Mouse (Mus musculus): ENCODE data around the gene Tmeff1. TPM values are rescaled to one million over a fixed set of nuclear protein-coding genes. Genes with fewer than 3 reads are reported as not detected.

Gene Tmeff1
- polyA plus RNA-seq (2015; fragmentation: Nextera tagmentation; extraction: Ambion mirVana): 8.4 and 23.5 TPM in 2 replicates

- H3K36me3 ChIP-seq (ENCODE audit: control insufficient read depth, insufficient read depth): peaks cover 3% of the 10 kb centered on the region
- peak within 1 kb of the TSS; percentile 71 for H3K4me3 ChIP-seq (ENCODE audit: low read length)
- peaks cover 4% of the 10 kb centered on the region for H3K9me3 ChIP-seq (replicated peaks; ENCODE audit: control insufficient read depth, low read length)
- ATAC-seq (replicated peaks; ENCODE audit: extremely low read depth, insufficient read depth, low FRiP score): peak; percentile 83
- peak within 1 kb of the TSS; percentile 81 for H3K4me2 ChIP-seq (ENCODE audit: low read depth, low read length)
- 1% methylated on average over 49 of the region's 64 CpGs for WGBS
- no peaks in the 10 kb centered on the region for H3K27me3 ChIP-seq (ENCODE audit: control insufficient read depth, insufficient read depth, low read length)
- H3K9ac ChIP-seq (ENCODE audit: low read length): peak within 1 kb of the TSS; percentile 88
- H3K27ac ChIP-seq (ENCODE audit: low read length): peak within 1 kb of the TSS; percentile 86
- H3K4me1 ChIP-seq (ENCODE audit: control insufficient read depth, insufficient read depth, low read length): peaks cover 16% of the 10 kb centered on the region
Observed at GRCm38 (mm10) chr4:48584421-48585240, at the start of gene Tmeff1. TSS of gene Tmeff1 (plus strand) at chr4:48585174.

DNA sequence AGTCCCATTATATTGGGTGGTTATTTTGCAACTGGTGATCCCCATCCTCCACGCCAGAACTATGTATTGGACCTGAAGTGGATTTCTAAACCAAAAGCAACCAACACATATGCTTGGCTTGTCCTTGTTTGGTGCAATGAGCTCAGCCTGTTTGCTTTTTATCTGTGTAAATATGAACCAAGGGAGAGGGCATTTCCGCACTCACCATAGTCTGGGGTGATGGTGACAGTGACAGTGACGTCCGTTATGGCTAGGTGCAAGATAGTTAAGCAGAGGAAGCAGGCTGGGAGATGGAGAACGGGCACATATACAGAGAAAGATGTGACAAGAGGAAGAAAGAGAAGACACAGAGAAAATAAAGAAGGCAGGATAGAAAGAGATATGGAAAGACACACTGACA lies 48.7 kb upstream of the Tmeff1 start:
- H3K4me1 ChIP-seq (ENCODE audit: control insufficient read depth, insufficient read depth, low read length): no peaks in the 10 kb centered on the region; the same call in 1 of the 2 replicates
- H3K9me3 ChIP-seq (replicated peaks; ENCODE audit: control insufficient read depth, low read length): no peaks in the 10 kb centered on the region
- no peak for ATAC-seq (replicated peaks; ENCODE audit: extremely low read depth, insufficient read depth, low FRiP score)
- 73% methylated on average over 5 of the region's 5 CpGs for WGBS
- no peaks in the 10 kb centered on the region for H3K36me3 ChIP-seq (ENCODE audit: control insufficient read depth, insufficient read depth)
- no peak overlapping the region for H3K4me3 ChIP-seq (ENCODE audit: low read length)
- no peaks in the 10 kb centered on the region for H3K27me3 ChIP-seq (ENCODE audit: control insufficient read depth, insufficient read depth, low read length)
- no peak overlapping the region for H3K27ac ChIP-seq (ENCODE audit: low read length)
- no peak overlapping the region for H3K4me2 ChIP-seq (ENCODE audit: low read depth, low read length)
- H3K9ac ChIP-seq (ENCODE audit: low read length): no peak overlapping the region

DNA sequence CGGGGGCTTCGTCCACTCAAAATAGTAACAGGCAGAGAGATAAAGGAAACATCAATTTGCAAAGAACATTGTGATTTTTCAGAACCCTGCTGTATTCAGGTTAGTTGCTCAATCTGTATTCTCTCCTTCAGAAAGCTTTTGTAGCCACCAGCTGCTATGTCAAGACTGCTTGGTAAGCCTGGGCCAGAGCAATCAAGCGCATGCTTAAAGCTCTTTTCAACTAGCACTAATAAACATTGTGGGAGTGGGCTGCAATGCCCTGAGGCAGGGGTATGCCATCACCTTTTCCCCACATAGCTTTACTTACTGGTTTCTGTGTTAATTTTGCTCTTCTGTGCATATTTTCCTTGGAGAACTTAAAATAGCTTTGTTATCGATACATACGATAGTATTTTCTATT lies 48.0 kb upstream of the Tmeff1 start:
- no peak for ATAC-seq (replicated peaks; ENCODE audit: extremely low read depth, insufficient read depth, low FRiP score)
- Histone ChIP-seq H3K4me2 (ENCODE audit: low read depth, low read length) (no peak overlapping the region), H3K27ac (ENCODE audit: low read length) (no peak overlapping the region), H3K9me3 (replicated peaks; ENCODE audit: control insufficient read depth, low read length) (no peaks in the 10 kb centered on the region), H3K4me3 (ENCODE audit: low read length) (no peak overlapping the region), H3K36me3 (ENCODE audit: control insufficient read depth, insufficient read depth) (no peaks in the 10 kb centered on the region), H3K4me1 (ENCODE audit: control insufficient read depth, insufficient read depth, low read length) (peaks cover 7% of the 10 kb centered on the region), H3K9ac (ENCODE audit: low read length) (no peak overlapping the region), H3K27me3 (ENCODE audit: control insufficient read depth, insufficient read depth, low read length) (no peaks in the 10 kb centered on the region)
- WGBS: 81% methylated on average over 5 of the region's 5 CpGs

- 86% methylated on average over 2 of the region's 2 CpGs for WGBS
- H3K4me2 ChIP-seq (ENCODE audit: low read depth, low read length): no peak overlapping the region
Observed at GRCm38 (mm10) chr4:48538581-48538980, 46.4 kb upstream of the Tmeff1 start.

GRCm38 (mm10) chr4:48539841-48540575 lies 45.0 kb upstream of the Tmeff1 start, which contains the start of gene Msantd3:
TSS of gene Msantd3 (plus strand) at chr4:48539935.
- WGBS: 0% methylated on average over 52 of the region's 86 CpGs
- peaks cover 33% of the 10 kb centered on the region for H3K4me1 ChIP-seq (ENCODE audit: control insufficient read depth, insufficient read depth, low read length)
- peak within 1 kb of the TSS; percentile 81 for H3K4me2 ChIP-seq (ENCODE audit: low read depth, low read length)
- H3K9ac ChIP-seq (ENCODE audit: low read length): peak within 1 kb of the TSS; percentile 84
- peak; percentile 79 for ATAC-seq (replicated peaks; ENCODE audit: extremely low read depth, insufficient read depth, low FRiP score)
- H3K27ac ChIP-seq (ENCODE audit: low read length): peak within 1 kb of the TSS; percentile 86
- no peaks in the 10 kb centered on the region for H3K36me3 ChIP-seq (ENCODE audit: control insufficient read depth, insufficient read depth)
- H3K27me3 ChIP-seq (ENCODE audit: control insufficient read depth, insufficient read depth, low read length): no peaks in the 10 kb centered on the region
- H3K4me3 ChIP-seq (ENCODE audit: low read length): peak within 1 kb of the TSS; percentile 82
- no peaks in the 10 kb centered on the region for H3K9me3 ChIP-seq (replicated peaks; ENCODE audit: control insufficient read depth, low read length)

More at GRCm38 (mm10) chr4:48538581-48538980, 46.4 kb upstream of the Tmeff1 start:
- no peak overlapping the region for H3K4me3 ChIP-seq (ENCODE audit: low read length)
- no peak overlapping the region for H3K27ac ChIP-seq (ENCODE audit: low read length)
- H3K27me3 ChIP-seq (ENCODE audit: control insufficient read depth, insufficient read depth, low read length): no peaks in the 10 kb centered on the region
- peaks cover 22% of the 10 kb centered on the region for H3K4me1 ChIP-seq (ENCODE audit: control insufficient read depth, insufficient read depth, low read length)
- ATAC-seq (replicated peaks; ENCODE audit: extremely low read depth, insufficient read depth, low FRiP score): no peak
- H3K36me3 ChIP-seq (ENCODE audit: control insufficient read depth, insufficient read depth): no peaks in the 10 kb centered on the region
- no peaks in the 10 kb centered on the region for H3K9me3 ChIP-seq (replicated peaks; ENCODE audit: control insufficient read depth, low read length)
- H3K9ac ChIP-seq (ENCODE audit: low read length): no peak overlapping the region

DNA sequence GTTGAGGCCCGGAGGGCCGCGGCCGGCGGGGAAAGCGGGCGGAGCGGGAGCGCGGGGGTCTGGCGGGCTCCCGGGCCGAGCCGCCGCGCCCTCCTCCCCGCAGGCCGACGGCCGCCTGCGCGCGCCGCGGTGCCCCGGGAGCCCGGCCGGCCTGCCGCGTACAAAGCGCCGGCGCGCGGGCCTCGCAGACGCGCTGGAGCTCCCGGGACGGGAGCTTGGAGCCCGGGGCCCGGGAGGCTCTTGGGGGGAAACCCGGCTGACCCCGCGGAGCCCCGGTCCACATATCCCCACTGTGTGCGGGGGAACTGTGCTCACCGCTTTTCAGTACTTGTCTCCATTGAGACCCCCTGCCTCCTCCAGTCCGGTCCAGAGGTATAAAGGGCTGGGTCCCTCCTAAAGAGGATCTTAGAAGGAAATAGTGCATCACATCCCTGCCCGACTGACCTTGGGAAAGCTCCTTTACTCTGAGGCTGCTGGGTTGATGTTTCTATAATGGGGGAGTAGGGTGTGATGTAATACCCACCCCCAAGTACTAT lies 44.3 kb upstream of the Tmeff1 start:
- H3K4me3 ChIP-seq (ENCODE audit: low read length): peak overlapping the region; percentile 82
- no peaks in the 10 kb centered on the region for H3K36me3 ChIP-seq (ENCODE audit: control insufficient read depth, insufficient read depth)
- H3K27ac ChIP-seq (ENCODE audit: low read length): peak overlapping the region; percentile 86
- under 1% methylated on average over 16 of the region's 50 CpGs for WGBS
- H3K27me3 ChIP-seq (ENCODE audit: control insufficient read depth, insufficient read depth, low read length): no peaks in the 10 kb centered on the region
- peak overlapping the region; percentile 84 for H3K9ac ChIP-seq (ENCODE audit: low read length)
- peak; percentile 64 for ATAC-seq (replicated peaks; ENCODE audit: extremely low read depth, insufficient read depth, low FRiP score)
- H3K4me1 ChIP-seq (ENCODE audit: control insufficient read depth, insufficient read depth, low read length): peaks cover 40% of the 10 kb centered on the region
- H3K9me3 ChIP-seq (replicated peaks; ENCODE audit: control insufficient read depth, low read length): no peaks in the 10 kb centered on the region
- H3K4me2 ChIP-seq (ENCODE audit: low read depth, low read length): peak overlapping the region; percentile 81

DNA sequence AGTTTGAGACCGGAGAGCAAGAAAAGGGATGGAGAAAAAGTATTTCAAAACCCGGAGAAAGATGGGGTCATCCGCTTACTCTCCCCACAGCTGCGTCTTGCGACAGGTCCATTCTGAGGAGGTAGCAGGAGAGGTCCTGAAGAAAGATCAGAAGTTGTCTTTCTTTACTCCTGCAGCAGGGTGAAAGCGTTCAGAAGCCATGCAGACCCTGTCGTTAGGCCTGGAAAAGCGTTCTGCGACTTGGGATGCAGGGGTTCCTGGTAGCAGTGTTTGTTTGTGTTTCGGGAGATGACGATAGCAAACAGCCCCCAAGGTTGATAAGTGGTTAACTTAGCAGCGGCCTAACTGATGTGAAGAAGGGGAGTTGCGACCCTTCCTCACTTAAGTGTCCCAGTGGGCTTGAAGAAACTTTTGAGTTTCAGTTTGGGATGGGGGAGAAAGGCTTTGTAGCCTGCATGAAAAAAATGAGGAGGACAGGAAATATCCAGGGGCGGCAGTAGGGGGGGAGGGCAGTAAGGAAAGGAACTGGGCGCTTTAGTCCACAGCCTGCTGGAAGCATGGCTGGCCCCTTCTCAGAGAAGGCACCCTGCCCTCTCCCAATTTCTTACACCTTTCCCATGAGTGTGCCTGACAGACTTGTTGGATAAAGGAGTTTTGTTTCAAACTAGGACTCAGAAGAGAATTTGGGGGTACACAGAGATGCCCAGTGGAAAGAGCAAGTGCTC lies 43.3 kb upstream of the Tmeff1 start:
- 13% methylated on average over 15 of the region's 15 CpGs for WGBS
- Histone ChIP-seq H3K9ac (ENCODE audit: low read length) (peak overlapping the region; percentile 84), H3K4me3 (ENCODE audit: low read length) (peak overlapping the region; percentile 82), H3K27ac (ENCODE audit: low read length) (peak overlapping the region; percentile 86), H3K27me3 (ENCODE audit: control insufficient read depth, insufficient read depth, low read length) (no peaks in the 10 kb centered on the region), H3K36me3 (ENCODE audit: control insufficient read depth, insufficient read depth) (no peaks in the 10 kb centered on the region), H3K4me2 (ENCODE audit: low read depth, low read length) (peak overlapping the region; percentile 81), H3K9me3 (replicated peaks; ENCODE audit: control insufficient read depth, low read length) (no peaks in the 10 kb centered on the region), H3K4me1 (ENCODE audit: control insufficient read depth, insufficient read depth, low read length) (peaks cover 49% of the 10 kb centered on the region)
- ATAC-seq (replicated peaks; ENCODE audit: extremely low read depth, insufficient read depth, low FRiP score): no peak

GRCm38 (mm10) chr4:48542351-48542750 lies 42.6 kb upstream of the Tmeff1 start:
- Histone ChIP-seq H3K4me1 (ENCODE audit: control insufficient read depth, insufficient read depth, low read length) (peaks cover 52% of the 10 kb centered on the region), H3K4me3 (ENCODE audit: low read length) (peak overlapping the region; percentile 82), H3K27me3 (ENCODE audit: control insufficient read depth, insufficient read depth, low read length) (no peaks in the 10 kb centered on the region), H3K4me2 (ENCODE audit: low read depth, low read length) (peak overlapping the region; percentile 81), H3K9ac (ENCODE audit: low read length) (no peak overlapping the region), H3K36me3 (ENCODE audit: control insufficient read depth, insufficient read depth) (no peaks in the 10 kb centered on the region), H3K9me3 (replicated peaks; ENCODE audit: control insufficient read depth, low read length) (no peaks in the 10 kb centered on the region), H3K27ac (ENCODE audit: low read length) (no peak overlapping the region; the same call in 1 of the 2 replicates)
- no peak for ATAC-seq (replicated peaks; ENCODE audit: extremely low read depth, insufficient read depth, low FRiP score)
- WGBS: 26% methylated on average over 5 of the region's 5 CpGs

Data from heart, embryonic 16.5 days (tissue).